Mouse (Mus musculus) hindbrain, embryonic 13.5 days (tissue): ENCODE measurements around the gene C1ql4. TPM values are rescaled to one million over a fixed set of nuclear protein-coding genes. Genes with fewer than 3 reads are reported as not detected.

Source experiments
- ATAC-seq: fragments of 200-750 bp; cut with Nextera tagmentation; 2 replicates; pipeline ENCODE4 v1.8.0; 2017; ENCODE audit warnings: moderate TSS enrichment; ENCODE audit not compliant: low FRiP score
- H3K27ac ChIP-seq: fragments of 300-500 bp; sonication (generic); 2 replicates; pipeline ENCODE4 v1.5.1; 2015; ENCODE audit warnings: inconsistent platforms, mild to moderate bottlenecking, moderate library complexity
- H3K27me3 ChIP-seq: fragments of 300-500 bp; sonication (generic); 2 replicates; pipeline ENCODE4 v1.6.1; 2015; ENCODE audit warnings: mild to moderate bottlenecking, inconsistent platforms
- H3K36me3 ChIP-seq: fragments of 300-500 bp; sonication (generic); 2 replicates; pipeline ENCODE4 v1.6.1; 2015; ENCODE audit warnings: mild to moderate bottlenecking, inconsistent platforms
- H3K4me1 ChIP-seq: fragments of 300-500 bp; sonication (generic); replicated peaks from 2 replicates; pipeline ENCODE4 v1.6.1; 2015; ENCODE audit warnings: inconsistent platforms
- H3K4me2 ChIP-seq: fragments of 300-500 bp; sonication (generic); 2 replicates; pipeline ENCODE4 v1.6.1; 2015; ENCODE audit warnings: inconsistent platforms, mild to moderate bottlenecking, moderate library complexity
- H3K4me3 ChIP-seq: fragments of 300-500 bp; sonication (generic); 2 replicates; pipeline ENCODE4 v1.5.1; 2015; ENCODE audit warnings: mild to moderate bottlenecking, inconsistent platforms
- H3K9ac ChIP-seq: fragments of 300-500 bp; sonication (generic); 2 replicates; pipeline ENCODE4 v1.6.1; 2015; ENCODE audit warnings: mild to moderate bottlenecking, inconsistent platforms
- H3K9me3 ChIP-seq: fragments of 300-500 bp; sonication (generic); 2 replicates; pipeline ENCODE4 v1.6.1; 2016; ENCODE audit warnings: inconsistent platforms
- WGBS: fragments of 180-500 bp; shearing (Covaris S2); methylation state at CpG from one replicate; pipeline ENCODE4 v1.1.7; 2015; 5-methylcytosine and 5-hydroxymethylcytosine counted together
- polyA plus RNA-seq: library from polyadenylated mRNA; unstranded; fragments of >200 nt; fragmentation: Nextera tagmentation; extraction: Ambion mirVana; gene quantifications from 2 replicates; pipeline ENCODE4 v1.2.1, GENCODE M21; 2015

C1ql4 gene
- polyA plus RNA-seq = 5.6 and 11.8 TPM in 2 replicates

- peak within 1 kb of the TSS; percentile 32 for H3K4me3 ChIP-seq
- no peaks in the 10 kb centered on the region for H3K9me3 ChIP-seq
- peaks cover 42% of the 10 kb centered on the region for H3K4me1 ChIP-seq
- 7% methylated on average over 60 of the region's 60 CpGs for WGBS
- no peaks in the 10 kb centered on the region for H3K36me3 ChIP-seq
- peak within 1 kb of the TSS; percentile 30; the same call in 1 of the 2 replicates for H3K27ac ChIP-seq
- H3K4me2 ChIP-seq = peak within 1 kb of the TSS; percentile 48
- peaks cover 89% of the 10 kb centered on the region for H3K27me3 ChIP-seq
- ATAC-seq = no peak
- H3K9ac ChIP-seq = peak within 1 kb of the TSS; percentile 60; the same call in 1 of the 2 replicates
Observed at GRCm38 (mm10) chr15:99087253-99088075, at the start of gene C1ql4. C1ql4 (minus strand) TSS chr15:99087817.

GRCm38 (mm10) chr15:99129956-99130910, 42.6 kb upstream of the C1ql4 start:
- WGBS = 75% methylated on average over 22 of the region's 22 CpGs

DNA sequence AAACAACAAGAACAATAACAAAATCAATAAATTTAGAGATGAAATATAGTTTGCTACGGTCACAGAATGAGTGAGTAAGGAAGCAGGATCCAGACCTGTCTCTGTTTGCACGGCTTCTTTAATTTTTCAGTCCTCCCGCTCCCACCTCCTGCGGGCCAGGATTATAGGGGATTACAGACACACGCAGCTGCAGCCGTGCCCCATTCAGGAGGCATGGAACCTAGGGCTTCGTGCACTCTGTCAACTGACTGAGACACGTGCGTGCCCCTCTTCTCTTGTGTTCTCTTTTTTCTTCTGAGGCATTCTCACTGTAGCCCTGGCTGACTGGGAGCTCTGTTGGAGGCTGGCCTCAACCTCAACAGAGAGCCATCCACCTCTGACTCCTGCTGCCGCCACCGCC, 41.8 kb upstream of the C1ql4 start:
- no peak overlapping the region for H3K4me3 ChIP-seq
- no peaks in the 10 kb centered on the region for H3K9me3 ChIP-seq
- H3K27me3 ChIP-seq = no peaks in the 10 kb centered on the region; the same call in 1 of the 2 replicates
- H3K27ac ChIP-seq = no peak overlapping the region
- 59% methylated on average over 11 of the region's 11 CpGs for WGBS
- no peaks in the 10 kb centered on the region for H3K36me3 ChIP-seq
- no peak overlapping the region for H3K4me2 ChIP-seq
- H3K9ac ChIP-seq = peak overlapping the region; percentile 46; the same call in 1 of the 2 replicates
- H3K4me1 ChIP-seq = peaks cover 51% of the 10 kb centered on the region
- no peak for ATAC-seq

More at GRCm38 (mm10) chr15:99129956-99130910, 42.6 kb upstream of the C1ql4 start:
- Histone ChIP-seq H3K27me3 (no peaks in the 10 kb centered on the region), H3K9me3 (no peaks in the 10 kb centered on the region), H3K4me2 (no peak overlapping the region), H3K4me3 (no peak overlapping the region), H3K36me3 (no peaks in the 10 kb centered on the region), H3K4me1 (peaks cover 51% of the 10 kb centered on the region), H3K9ac (peak overlapping the region; percentile 46), H3K27ac (no peak overlapping the region)
- ATAC-seq = no peak

- no peaks in the 10 kb centered on the region; the same call in 1 of the 2 replicates for H3K27me3 ChIP-seq
- no peaks in the 10 kb centered on the region for H3K36me3 ChIP-seq
- no peak for ATAC-seq
- peak overlapping the region; percentile 62 for H3K4me2 ChIP-seq
- 55% methylated on average over 6 of the region's 6 CpGs for WGBS
- peaks cover 51% of the 10 kb centered on the region for H3K4me1 ChIP-seq
- no peaks in the 10 kb centered on the region for H3K9me3 ChIP-seq
- H3K27ac ChIP-seq = no peak overlapping the region
- peak overlapping the region; percentile 84 for H3K9ac ChIP-seq
- H3K4me3 ChIP-seq = peak overlapping the region; percentile 67
Observed at GRCm38 (mm10) chr15:99127851-99128522, 40.4 kb upstream of the C1ql4 start.

DNA sequence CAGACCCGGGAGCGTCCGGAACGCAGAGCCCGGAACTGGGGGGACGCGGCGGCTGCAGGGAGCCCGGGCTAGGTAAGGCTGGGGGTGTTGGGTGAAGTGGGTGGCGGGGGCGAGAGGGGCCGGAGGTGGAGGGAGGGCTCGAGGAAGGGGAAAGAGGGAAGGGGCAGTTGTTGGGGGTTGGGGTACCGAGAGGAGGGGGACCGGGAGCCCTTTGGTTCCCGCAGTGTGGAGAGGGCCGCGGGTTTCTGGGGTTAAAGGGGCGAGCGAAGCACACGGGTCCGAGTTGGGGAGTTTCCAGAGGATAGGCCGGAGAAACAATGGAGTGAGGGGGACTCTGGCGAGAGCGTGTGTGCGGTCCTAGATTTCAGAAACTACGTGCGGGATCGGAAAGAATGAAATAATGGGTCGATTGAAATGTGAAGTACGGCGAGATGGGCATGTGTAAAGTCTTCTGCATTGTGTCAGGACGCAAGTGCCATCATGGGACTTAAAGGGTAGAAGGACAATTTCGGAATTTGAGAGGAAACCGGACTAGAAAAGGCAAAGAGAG, 39.3 kb upstream of the C1ql4 start:
- peaks cover 50% of the 10 kb centered on the region for H3K4me1 ChIP-seq
- peak overlapping the region; percentile 67 for H3K4me3 ChIP-seq
- H3K9me3 ChIP-seq = no peaks in the 10 kb centered on the region
- ATAC-seq = peak; percentile 56
- H3K27me3 ChIP-seq = no peaks in the 10 kb centered on the region; the same call in 1 of the 2 replicates
- under 1% methylated on average over 35 of the region's 35 CpGs for WGBS
- peak overlapping the region; percentile 96 for H3K27ac ChIP-seq
- peak overlapping the region; percentile 84 for H3K9ac ChIP-seq
- H3K4me2 ChIP-seq = peak overlapping the region; percentile 62
- H3K36me3 ChIP-seq = no peaks in the 10 kb centered on the region

DNA sequence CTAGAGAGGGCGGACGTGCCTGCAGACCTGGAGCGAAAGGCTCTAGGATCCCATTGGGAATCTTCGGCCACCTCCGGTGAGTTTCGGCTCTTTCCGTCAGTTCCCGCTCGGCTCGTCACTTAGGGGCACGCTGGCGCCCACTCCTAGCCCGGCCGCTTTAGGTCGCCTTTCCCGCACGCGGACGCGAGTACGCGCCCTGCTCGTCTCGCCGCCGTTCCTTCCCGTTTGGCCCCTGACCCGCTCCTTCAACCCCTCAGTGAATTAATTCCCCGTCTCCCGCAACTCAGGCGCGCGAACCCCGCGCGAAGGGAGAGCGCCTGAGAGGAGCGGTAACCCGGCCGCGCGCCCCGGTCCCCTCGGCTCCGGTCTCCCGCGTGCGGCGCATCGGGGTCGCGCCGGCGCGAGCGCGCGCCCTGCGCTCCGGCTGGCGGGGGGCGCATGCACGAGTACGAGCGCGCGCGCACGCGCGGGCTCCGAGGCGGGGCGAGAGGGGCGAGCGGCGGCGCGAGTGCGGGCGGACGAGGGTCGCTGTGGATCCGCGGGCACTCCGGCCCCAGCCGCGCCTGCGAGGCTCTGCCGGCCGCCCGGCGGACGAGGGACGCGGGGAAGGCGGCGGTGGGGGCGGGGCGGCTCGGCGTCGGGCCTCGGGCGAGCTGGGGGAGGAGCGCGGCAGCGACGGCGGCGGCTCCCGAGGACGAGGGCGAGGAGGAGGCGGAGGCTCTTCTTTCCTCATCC, 38.6 kb upstream of the C1ql4 start:
- peak overlapping the region; percentile 62 for H3K4me2 ChIP-seq
- H3K9ac ChIP-seq = peak overlapping the region; percentile 84
- peak; percentile 92 for ATAC-seq
- no peaks in the 10 kb centered on the region; the same call in 1 of the 2 replicates for H3K27me3 ChIP-seq
- H3K4me3 ChIP-seq = peak overlapping the region; percentile 67
- whole genome bisulfite sequencing = under 1% methylated on average over 97 of the region's 115 CpGs
- no peaks in the 10 kb centered on the region for H3K9me3 ChIP-seq
- H3K36me3 ChIP-seq = no peaks in the 10 kb centered on the region
- H3K27ac ChIP-seq = peak overlapping the region; percentile 96
- peaks cover 44% of the 10 kb centered on the region for H3K4me1 ChIP-seq

- H3K9ac ChIP-seq = peak within 1 kb of the TSS; percentile 84
- H3K9me3 ChIP-seq = no peaks in the 10 kb centered on the region
- peak within 1 kb of the TSS; percentile 62 for H3K4me2 ChIP-seq
- 2% methylated on average over 12 of the region's 12 CpGs for WGBS
- no peak for ATAC-seq
- H3K36me3 ChIP-seq = no peaks in the 10 kb centered on the region
- peak within 1 kb of the TSS; percentile 67 for H3K4me3 ChIP-seq
- peak within 1 kb of the TSS; percentile 96 for H3K27ac ChIP-seq
- H3K27me3 ChIP-seq = no peaks in the 10 kb centered on the region; the same call in 1 of the 2 replicates
- H3K4me1 ChIP-seq = peaks cover 38% of the 10 kb centered on the region
Observed at GRCm38 (mm10) chr15:99125711-99126080, 38.1 kb upstream of the C1ql4 start, which contains the start of gene Spats2. Spats2 (plus strand) TSS chr15:99125916.

DNA sequence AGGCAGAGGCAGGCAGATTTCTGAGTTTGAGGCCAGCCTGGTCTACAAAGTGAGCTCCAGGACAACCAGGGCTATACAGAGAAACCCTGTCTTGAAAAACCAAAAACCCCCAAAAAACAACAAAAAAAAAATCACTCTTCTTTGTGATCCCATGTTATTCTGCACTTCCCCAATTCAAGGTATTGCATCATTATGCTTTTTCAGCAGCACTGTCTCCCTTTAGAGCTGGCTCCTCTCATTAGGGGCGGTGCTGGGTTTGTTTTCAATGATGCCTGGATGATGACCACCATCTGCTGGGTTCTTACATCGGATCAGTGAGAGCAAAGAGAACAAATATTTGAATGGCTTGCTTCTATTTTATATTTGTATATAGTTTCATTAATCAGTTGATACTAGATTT, 35.0 kb upstream of the C1ql4 start:
- WGBS = 91% methylated on average over 2 of the region's 2 CpGs
- no peaks in the 10 kb centered on the region for H3K36me3 ChIP-seq
- no peak overlapping the region for H3K27ac ChIP-seq
- peaks cover 9% of the 10 kb centered on the region for H3K4me1 ChIP-seq
- H3K4me2 ChIP-seq = no peak overlapping the region
- no peak for ATAC-seq
- no peaks in the 10 kb centered on the region; the same call in 1 of the 2 replicates for H3K27me3 ChIP-seq
- no peak overlapping the region for H3K4me3 ChIP-seq
- no peaks in the 10 kb centered on the region for H3K9me3 ChIP-seq
- no peak overlapping the region for H3K9ac ChIP-seq

GRCm38 (mm10) chr15:99120814-99121213, 33.2 kb upstream of the C1ql4 start:
- Histone ChIP-seq H3K4me2 (no peak overlapping the region), H3K27me3 (no peaks in the 10 kb centered on the region; the same call in 1 of the 2 replicates), H3K4me1 (peaks cover 6% of the 10 kb centered on the region; the same call in 1 of the 2 replicates), H3K9me3 (no peaks in the 10 kb centered on the region), H3K4me3 (no peak overlapping the region), H3K9ac (no peak overlapping the region), H3K27ac (no peak overlapping the region), H3K36me3 (no peaks in the 10 kb centered on the region)
- WGBS = 10% methylated on average over 11 of the region's 11 CpGs
- no peak for ATAC-seq

- Histone ChIP-seq H3K4me3 (no peak overlapping the region), H3K27ac (no peak overlapping the region), H3K4me2 (no peak overlapping the region), H3K9ac (no peak overlapping the region), H3K9me3 (no peaks in the 10 kb centered on the region), H3K36me3 (no peaks in the 10 kb centered on the region), H3K4me1 (no peaks in the 10 kb centered on the region), H3K27me3 (no peaks in the 10 kb centered on the region)
- no peak for ATAC-seq
- 77% methylated on average over 11 of the region's 11 CpGs for WGBS
Observed at GRCm38 (mm10) chr15:99116539-99116938, 28.9 kb upstream of the C1ql4 start.

- H3K4me3 ChIP-seq = no peak overlapping the region
- H3K36me3 ChIP-seq = no peaks in the 10 kb centered on the region
- no peak overlapping the region for H3K4me2 ChIP-seq
- 91% methylated on average over 7 of the region's 7 CpGs for WGBS
- H3K9ac ChIP-seq = no peak overlapping the region
- no peak for ATAC-seq
- H3K27ac ChIP-seq = no peak overlapping the region
- no peaks in the 10 kb centered on the region for H3K27me3 ChIP-seq
- H3K4me1 ChIP-seq = no peaks in the 10 kb centered on the region
- no peaks in the 10 kb centered on the region for H3K9me3 ChIP-seq
Observed at GRCm38 (mm10) chr15:99115065-99115423, 27.4 kb upstream of the C1ql4 start.
